Mouse (Mus musculus) small intestine, adult 2 months (tissue): ENCODE measurements around the gene Phlda1.

Experiments used
- CTCF ChIP-seq: fragments of 200-500 bp; IDR thresholded peaks from 2 replicates; pipeline ENCODE4 v1.5.1; 2012; ENCODE audit warnings: low read depth, mild to moderate bottlenecking, control low read depth, inconsistent platforms, low read length, moderate library complexity, mixed read lengths; ENCODE audit not compliant: insufficient replicate concordance, insufficient read length; ENCODE audit errors: extremely low read depth
- POLR2A ChIP-seq: fragments of 200-500 bp; IDR thresholded peaks from 2 replicates; pipeline ENCODE4 v1.6.1; 2012; ENCODE audit warnings: low read depth, mild to moderate bottlenecking, control low read depth, inconsistent platforms, low read length, moderate library complexity

GRCm38 (mm10) chr10:111509981-111510380 lies 3.9 kb downstream of the Phlda1 start:
- TF ChIP-seq POLR2A: no peak
- TF ChIP-seq CTCF: no peak
